Mouse (Mus musculus) hindbrain, postnatal 0 days (tissue): Measurements from ENCODE around the gene Llgl2. TPM values are rescaled to one million over a fixed set of nuclear protein-coding genes. Genes with fewer than 3 reads are reported as not detected.

Experiments used
- ATAC-seq: fragments of 200-750 bp; cut with Nextera tagmentation; 2 replicates; pipeline ENCODE4 v1.8.0; 2017; ENCODE audit warnings: mild to moderate bottlenecking, moderate TSS enrichment, moderate library complexity
- DNase-seq: peaks from one replicate; pipeline ENCODE4 v3.0.0-alpha.2; 2015; ENCODE audit warnings: low spot score
- H3K27ac ChIP-seq: fragments of 300-500 bp; sonication (generic); 2 replicates; pipeline ENCODE4 v1.5.1; 2014; ENCODE audit warnings: mild to moderate bottlenecking
- H3K27me3 ChIP-seq: fragments of 300-500 bp; sonication (generic); 2 replicates; pipeline ENCODE4 v1.6.1; 2014; ENCODE audit warnings: low read length, mixed read lengths; ENCODE audit not compliant: insufficient read depth
- H3K36me3 ChIP-seq: fragments of 300-500 bp; sonication (generic); 2 replicates; pipeline ENCODE4 v1.6.1; 2014; ENCODE audit warnings: low read length, mixed read lengths; ENCODE audit not compliant: insufficient read depth
- H3K4me1 ChIP-seq: fragments of 300-500 bp; sonication (generic); 2 replicates; pipeline ENCODE4 v1.6.1; 2014; ENCODE audit warnings: antibody characterized with exemption, low read length, mixed read lengths; ENCODE audit not compliant: insufficient read depth
- H3K4me2 ChIP-seq: fragments of 300-500 bp; sonication (generic); 2 replicates; pipeline ENCODE4 v1.6.1; 2014; ENCODE audit warnings: low read depth, mild to moderate bottlenecking, low read length, moderate library complexity, mixed read lengths
- H3K4me3 ChIP-seq: fragments of 300-500 bp; sonication (generic); 2 replicates; pipeline ENCODE4 v1.5.1; 2014; ENCODE audit warnings: low read length
- H3K9ac ChIP-seq: fragments of 300-500 bp; sonication (generic); replicated peaks from 2 replicates; pipeline ENCODE4 v1.6.1; 2014; ENCODE audit warnings: mild to moderate bottlenecking, low read length, moderate library complexity, mixed read lengths
- H3K9me3 ChIP-seq: fragments of 300-500 bp; sonication (generic); 2 replicates; pipeline ENCODE4 v1.6.1; 2016; ENCODE audit warnings: low read length, mixed read lengths
- CTCF ChIP-seq: IDR thresholded peaks from 2 replicates; pipeline ENCODE4 v1.5.1; 2016; ENCODE audit warnings: antibody characterized with exemption, control low read depth, low read depth
- WGBS: fragments of 180-500 bp; shearing (Covaris S2); extraction: QIAGEN DNeasy Blood & Tissue Kit; methylation state at CpG from one replicate; pipeline ENCODE4 v1.1.7; 2014; 5-methylcytosine and 5-hydroxymethylcytosine counted together
- polyA plus RNA-seq: library from polyadenylated mRNA; unstranded; fragments of >200 nt; fragmentation: Nextera tagmentation; extraction: Ambion mirVana; gene quantifications from 2 replicates; pipeline ENCODE4 v1.2.1, GENCODE M21; 2015
- total RNA-seq: library from RNA; depleted of rRNA; stranded (reverse); fragments of >200 nt; gene quantifications from 2 replicates; pipeline ENCODE4 v1.2.3, GENCODE M21; 2014

Llgl2 gene
- total and polyA plus RNA-seq, 2 experiments from 2014 or later, result 1.5 to 2.1 TPM

GRCm38 (mm10) chr11:115876438-115876837 lies 52.6 kb downstream of the Llgl2 start:
- DNase-seq (no peak), ATAC-seq (no peak)
- Histone ChIP-seq H3K27ac (no peak overlapping the region), H3K9ac (no peak overlapping the region), H3K27me3 (no peaks in the 10 kb centered on the region), H3K4me1 (no peaks in the 10 kb centered on the region), H3K4me3 (no peak overlapping the region), H3K4me2 (no peak overlapping the region), H3K36me3 (no peaks in the 10 kb centered on the region), H3K9me3 (no peaks in the 10 kb centered on the region)
- 84% methylated on average over 5 of the region's 5 CpGs for WGBS
- no peak; the same call in 1 of the 2 replicates for TF ChIP-seq CTCF

- 73% methylated on average over 6 of the region's 6 CpGs for WGBS
- no peak for ATAC-seq
- H3K9me3 ChIP-seq, result no peaks in the 10 kb centered on the region
Observed at GRCm38 (mm10) chr11:115877174-115877755, 53.4 kb downstream of the Llgl2 start.

GRCm38 (mm10) chr11:115878071-115878470 lies 54.2 kb downstream of the Llgl2 start:
- TF ChIP-seq CTCF, result no peak

More at GRCm38 (mm10) chr11:115877174-115877755, 53.4 kb downstream of the Llgl2 start:
- no peak for DNase-seq
- H3K27ac ChIP-seq, result no peak overlapping the region
- no peaks in the 10 kb centered on the region for H3K27me3 ChIP-seq
- no peak overlapping the region for H3K9ac ChIP-seq
- H3K4me2 ChIP-seq, result no peak overlapping the region
- TF ChIP-seq CTCF, result no peak
- H3K36me3 ChIP-seq, result no peaks in the 10 kb centered on the region
- H3K4me1 ChIP-seq, result no peaks in the 10 kb centered on the region
- H3K4me3 ChIP-seq, result no peak overlapping the region

GRCm38 (mm10) chr11:115881002-115881401 lies 57.2 kb downstream of the Llgl2 start:
- WGBS, result 25% methylated on average over 5 of the region's 5 CpGs
- Histone ChIP-seq H3K4me3 (no peak overlapping the region), H3K9ac (no peak overlapping the region), H3K4me1 (no peaks in the 10 kb centered on the region), H3K9me3 (no peaks in the 10 kb centered on the region), H3K4me2 (no peak overlapping the region), H3K36me3 (no peaks in the 10 kb centered on the region), H3K27ac (no peak overlapping the region), H3K27me3 (no peaks in the 10 kb centered on the region)
- no peak for ATAC-seq
- peak; percentile 62 for TF ChIP-seq CTCF
- no peak for DNase-seq

More at GRCm38 (mm10) chr11:115878071-115878470, 54.2 kb downstream of the Llgl2 start:
- Histone ChIP-seq H3K36me3 (no peaks in the 10 kb centered on the region), H3K9me3 (no peaks in the 10 kb centered on the region), H3K4me1 (no peaks in the 10 kb centered on the region), H3K9ac (no peak overlapping the region), H3K27ac (no peak overlapping the region), H3K4me3 (no peak overlapping the region), H3K4me2 (no peak overlapping the region), H3K27me3 (no peaks in the 10 kb centered on the region)
- no peak for ATAC-seq
- WGBS, result 80% methylated on average over 8 of the region's 8 CpGs
- no peak for DNase-seq

- Histone ChIP-seq H3K36me3 (no peaks in the 10 kb centered on the region), H3K4me3 (no peak overlapping the region), H3K4me2 (no peak overlapping the region), H3K9ac (no peak overlapping the region), H3K27ac (no peak overlapping the region), H3K4me1 (no peaks in the 10 kb centered on the region), H3K27me3 (no peaks in the 10 kb centered on the region), H3K9me3 (no peaks in the 10 kb centered on the region)
- DNase-seq (no peak), ATAC-seq (no peak)
- TF ChIP-seq CTCF, result no peak
- WGBS, result 29% methylated on average over 15 of the region's 17 CpGs
Observed at GRCm38 (mm10) chr11:115883251-115883650, 59.4 kb downstream of the Llgl2 start.

- ATAC-seq, result no peak
- H3K27ac ChIP-seq, result no peak overlapping the region
- H3K36me3 ChIP-seq, result no peaks in the 10 kb centered on the region
- no peak overlapping the region for H3K4me2 ChIP-seq
- no peaks in the 10 kb centered on the region for H3K27me3 ChIP-seq
- H3K4me3 ChIP-seq, result no peak overlapping the region
- H3K9me3 ChIP-seq, result no peaks in the 10 kb centered on the region
- DNase-seq, result no peak
- WGBS, result 97% methylated on average over 3 of the region's 3 CpGs
- no peak overlapping the region for H3K9ac ChIP-seq
- no peaks in the 10 kb centered on the region for H3K4me1 ChIP-seq
- TF ChIP-seq CTCF, result no peak
Observed at GRCm38 (mm10) chr11:115884361-115884760, 60.5 kb downstream of the Llgl2 start.

GRCm38 (mm10) chr11:115885281-115885680 lies 61.4 kb downstream of the Llgl2 start:
- Histone ChIP-seq H3K27me3 (no peaks in the 10 kb centered on the region), H3K9ac (no peak overlapping the region), H3K36me3 (no peaks in the 10 kb centered on the region), H3K4me1 (no peaks in the 10 kb centered on the region), H3K27ac (no peak overlapping the region), H3K4me2 (no peak overlapping the region), H3K9me3 (no peaks in the 10 kb centered on the region), H3K4me3 (no peak overlapping the region)
- TF ChIP-seq CTCF, result no peak
- WGBS, result 76% methylated on average over 11 of the region's 11 CpGs
- ATAC-seq (no peak), DNase-seq (no peak)
